Mouse (Mus musculus) forebrain, embryonic 16.5 days (tissue): ENCODE measurements around the gene Cul7. TPM values are rescaled to one million over a fixed set of nuclear protein-coding genes. Genes with fewer than 3 reads are reported as not detected.

Experiments
- ATAC-seq: fragments of 200-750 bp; cut with Nextera tagmentation; 2 replicates; pipeline ENCODE4 v1.8.0; 2017; ENCODE audit warnings: mild to moderate bottlenecking, moderate library complexity
- H3K27ac ChIP-seq: fragments of 300-500 bp; sonication (generic); 2 replicates; pipeline ENCODE4 v1.5.1; 2014; ENCODE audit warnings: low read length, control low read depth
- H3K27me3 ChIP-seq: fragments of 300-500 bp; sonication (generic); replicated peaks from 2 replicates; pipeline ENCODE4 v1.6.1; 2014; ENCODE audit warnings: low read length; ENCODE audit not compliant: control insufficient read depth, insufficient read depth
- H3K36me3 ChIP-seq: fragments of 300-500 bp; sonication (generic); 2 replicates; pipeline ENCODE4 v1.6.1; 2014; ENCODE audit not compliant: control insufficient read depth, insufficient read depth
- H3K4me1 ChIP-seq: fragments of 300-500 bp; sonication (generic); replicated peaks from 2 replicates; pipeline ENCODE4 v1.6.1; 2014; ENCODE audit warnings: low read length; ENCODE audit not compliant: control insufficient read depth, insufficient read depth
- H3K4me2 ChIP-seq: fragments of 300-500 bp; sonication (generic); 2 replicates; pipeline ENCODE4 v1.6.1; 2014; ENCODE audit warnings: mild to moderate bottlenecking, low read length, control low read depth
- H3K4me3 ChIP-seq: fragments of 300-500 bp; sonication (generic); replicated peaks from 2 replicates; pipeline ENCODE4 v1.5.1; 2014; ENCODE audit warnings: mild to moderate bottlenecking, low read length, control low read depth
- H3K9ac ChIP-seq: fragments of 300-500 bp; sonication (generic); replicated peaks from 2 replicates; pipeline ENCODE4 v1.6.1; 2014; ENCODE audit warnings: low read depth, low read length, control low read depth
- H3K9me3 ChIP-seq: fragments of 300-500 bp; sonication (generic); 2 replicates; pipeline ENCODE4 v1.6.1; 2016; ENCODE audit warnings: low read length; ENCODE audit not compliant: control insufficient read depth
- WGBS: fragments of 180-500 bp; shearing (Covaris S2); extraction: QIAGEN DNeasy Blood & Tissue Kit; methylation state at CpG from one replicate; pipeline ENCODE4 v1.1.7; 2014; 5-methylcytosine and 5-hydroxymethylcytosine counted together
- polyA plus RNA-seq: library from polyadenylated mRNA; unstranded; fragments of >200 nt; fragmentation: Nextera tagmentation; extraction: Ambion mirVana; gene quantifications from 2 replicates; pipeline ENCODE4 v1.2.1, GENCODE M21; 2015

Cul7 gene
- polyA plus RNA-seq, 1 experiment from 2014 or later, result 42.8 TPM

DNA sequence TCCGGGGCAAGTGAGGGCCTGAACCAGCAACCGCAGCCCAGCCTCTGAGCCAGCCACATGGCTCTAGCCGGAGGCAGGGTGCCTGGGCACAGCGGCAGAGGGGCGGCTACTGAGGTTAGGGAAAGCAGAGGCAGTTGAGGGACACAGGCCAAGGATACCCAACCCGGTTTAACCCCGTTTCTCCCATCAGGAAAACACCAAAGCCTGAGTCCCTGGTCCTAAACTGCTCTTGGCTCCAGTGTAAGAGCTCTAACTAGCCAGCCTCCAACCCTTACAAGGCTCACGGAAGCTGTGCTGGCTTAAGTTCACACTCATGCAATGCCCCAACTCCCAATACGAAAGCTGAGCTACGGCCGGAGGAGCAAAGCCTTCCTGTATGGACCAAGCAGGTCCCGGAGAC, 25.5 kb upstream of the Cul7 start:
- no peaks in the 10 kb centered on the region for H3K36me3 ChIP-seq
- H3K9me3 ChIP-seq, result no peaks in the 10 kb centered on the region
- no peaks in the 10 kb centered on the region for H3K27me3 ChIP-seq
- H3K9ac ChIP-seq, result no peak overlapping the region
- no peak overlapping the region for H3K27ac ChIP-seq
- no peak overlapping the region for H3K4me3 ChIP-seq
- H3K4me1 ChIP-seq, result peaks cover 66% of the 10 kb centered on the region
- 68% methylated on average over 12 of the region's 12 CpGs for WGBS
- ATAC-seq, result no peak
- H3K4me2 ChIP-seq, result no peak overlapping the region

DNA sequence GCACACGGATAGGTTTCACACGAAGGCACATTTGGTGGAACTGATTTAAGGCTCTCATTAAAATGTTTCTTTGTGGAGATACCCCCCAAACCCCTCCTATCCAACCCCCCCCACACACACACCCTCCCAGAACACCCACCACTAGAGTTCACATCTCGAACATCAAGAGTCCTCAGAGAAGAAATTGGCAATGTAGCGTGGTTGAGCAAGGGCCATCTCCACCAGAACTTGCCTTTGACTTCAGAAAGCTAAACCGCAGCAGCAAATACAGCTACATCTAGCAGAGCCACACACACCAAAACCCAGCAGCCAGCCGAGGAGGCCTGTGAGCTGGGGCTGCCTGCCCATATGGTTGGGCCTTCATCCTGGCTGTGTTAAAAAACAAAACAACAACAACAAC, 22.7 kb upstream of the Cul7 start:
- no peak for ATAC-seq

DNA sequence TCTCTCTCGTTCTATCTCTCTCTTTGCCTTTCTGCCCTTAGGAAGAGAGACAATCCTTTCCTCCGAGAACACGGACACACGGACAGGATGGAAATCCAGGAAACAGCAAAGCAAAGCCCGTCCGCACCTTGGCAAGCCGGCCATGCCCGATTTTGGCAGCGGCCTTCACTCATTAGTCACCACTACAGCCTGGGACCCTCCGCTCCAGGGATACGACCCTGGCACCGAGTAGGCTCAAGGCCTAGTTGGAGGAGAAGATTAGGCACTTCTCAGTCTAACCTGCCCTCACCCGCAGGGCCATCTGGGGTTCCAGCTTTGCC, 21.7 kb upstream of the Cul7 start:
- WGBS, result under 1% methylated on average over 13 of the region's 13 CpGs
- Histone ChIP-seq H3K4me2 (peak overlapping the region; percentile 80), H3K4me3 (peak overlapping the region; percentile 93), H3K9ac (peak overlapping the region; percentile 95), H3K27ac (peak overlapping the region; percentile 90), H3K27me3 (no peaks in the 10 kb centered on the region), H3K9me3 (no peaks in the 10 kb centered on the region), H3K4me1 (peaks cover 42% of the 10 kb centered on the region), H3K36me3 (no peaks in the 10 kb centered on the region)
- ATAC-seq, result no peak; the same call in 1 of the 2 replicates

More for the DNA sequence above, 22.7 kb upstream of the Cul7 start:
- Histone ChIP-seq H3K27ac (no peak overlapping the region), H3K9me3 (no peaks in the 10 kb centered on the region), H3K9ac (no peak overlapping the region), H3K4me1 (peaks cover 50% of the 10 kb centered on the region), H3K36me3 (no peaks in the 10 kb centered on the region), H3K4me2 (peak overlapping the region; percentile 80), H3K4me3 (no peak overlapping the region), H3K27me3 (no peaks in the 10 kb centered on the region)
- WGBS, result 59% methylated on average over 6 of the region's 6 CpGs

DNA sequence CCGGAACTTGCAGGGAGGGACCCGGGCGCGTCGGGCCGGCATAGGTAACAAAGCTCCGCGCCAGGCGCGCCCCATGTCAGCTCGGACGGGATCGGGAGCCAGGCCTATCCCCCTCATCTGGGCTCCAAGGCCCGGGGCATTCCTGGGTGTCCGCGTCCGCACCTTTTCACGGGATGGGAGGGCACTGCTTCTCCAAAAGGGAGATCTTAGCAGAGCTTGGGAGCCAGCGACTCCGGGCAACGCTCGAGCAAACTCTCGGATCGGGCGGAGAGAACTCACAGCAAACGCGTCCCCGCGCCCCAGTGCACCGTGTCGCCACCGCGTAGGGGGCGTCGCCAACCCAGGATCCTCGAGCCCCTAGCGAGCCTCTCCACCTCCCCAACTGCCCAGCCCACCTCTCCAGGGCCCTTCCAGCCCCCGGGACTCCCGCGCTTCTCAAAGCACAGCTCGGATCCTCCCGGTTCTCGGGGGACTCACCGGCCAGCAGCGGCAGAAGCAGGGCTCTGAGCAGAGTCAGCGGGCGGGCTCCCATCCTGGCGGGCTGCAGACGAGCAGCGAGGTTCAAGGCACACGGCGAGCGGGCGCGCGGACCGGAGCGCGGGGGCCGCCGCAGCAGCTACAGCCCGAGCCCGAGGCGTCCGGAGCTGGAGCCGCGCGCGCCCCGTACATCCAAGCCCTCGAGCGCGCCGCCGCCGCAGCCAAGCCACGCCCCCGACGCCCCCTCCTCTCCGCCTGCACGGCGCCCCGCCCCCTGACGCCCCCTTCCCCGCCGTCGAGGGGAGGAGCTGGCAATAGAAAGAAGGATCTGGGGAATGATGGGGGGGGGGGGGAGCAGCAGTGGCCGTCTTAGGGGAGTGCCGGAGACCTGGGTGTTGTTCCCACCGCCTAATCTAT, 21.1 kb upstream of the Cul7 start, which contains the start of gene Ptk7:
Gene Ptk7 (minus strand): TSS at position 714 of the 894 bp plus-strand sequence.
- ATAC-seq, result peak; percentile 80
- Histone ChIP-seq H3K4me2 (peak within 1 kb of the TSS; percentile 80), H3K36me3 (no peaks in the 10 kb centered on the region), H3K9ac (peak within 1 kb of the TSS; percentile 95), H3K4me1 (peaks cover 36% of the 10 kb centered on the region), H3K27me3 (no peaks in the 10 kb centered on the region), H3K4me3 (peak within 1 kb of the TSS; percentile 93), H3K27ac (peak within 1 kb of the TSS; percentile 90), H3K9me3 (no peaks in the 10 kb centered on the region)
- under 1% methylated on average over 57 of the region's 90 CpGs for WGBS

DNA sequence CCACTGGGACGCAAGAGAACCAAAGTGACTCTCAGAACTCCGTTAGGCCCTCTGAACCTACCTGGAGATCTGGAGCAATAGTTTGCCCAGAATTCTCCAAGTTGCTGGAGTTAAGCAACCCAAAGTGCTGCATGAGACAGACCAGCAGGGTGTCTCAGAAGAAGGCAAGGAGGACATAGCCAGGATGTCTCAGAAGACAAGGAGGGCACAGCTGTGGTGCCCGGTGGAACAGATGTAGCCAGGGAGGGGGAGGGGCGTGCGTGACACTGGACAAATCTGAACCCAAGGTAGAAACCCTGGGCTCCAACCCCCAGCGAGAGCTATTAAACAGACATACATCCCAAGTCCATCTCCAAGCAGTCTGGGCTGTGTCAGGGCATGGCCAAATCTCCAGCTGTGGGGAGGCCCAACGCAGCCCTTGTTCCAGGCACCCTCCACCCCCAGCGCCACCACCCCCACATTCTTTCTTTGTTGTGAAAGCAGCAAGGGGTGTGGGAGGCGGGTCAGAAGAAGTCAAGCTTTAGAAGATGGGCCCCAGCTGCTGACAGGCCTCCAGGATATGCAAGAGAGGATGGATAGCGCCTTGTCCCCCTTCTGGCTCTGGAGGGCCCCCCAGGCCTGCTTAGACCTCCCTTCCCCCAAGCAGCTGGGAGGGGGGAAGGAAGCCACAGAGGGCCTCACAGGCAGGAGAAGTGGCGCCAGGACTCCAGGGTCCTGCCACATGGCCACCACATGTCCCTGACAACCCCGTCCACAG, 20.3 kb upstream of the Cul7 start:
- H3K36me3 ChIP-seq, result no peaks in the 10 kb centered on the region
- no peaks in the 10 kb centered on the region for H3K9me3 ChIP-seq
- H3K27ac ChIP-seq, result peak overlapping the region; percentile 49
- ATAC-seq, result peak; percentile 52
- H3K4me3 ChIP-seq, result peak overlapping the region; percentile 93
- H3K4me1 ChIP-seq, result peaks cover 27% of the 10 kb centered on the region
- no peaks in the 10 kb centered on the region for H3K27me3 ChIP-seq
- H3K4me2 ChIP-seq, result peak overlapping the region; percentile 80
- no peak overlapping the region for H3K9ac ChIP-seq
- 15% methylated on average over 11 of the region's 12 CpGs for WGBS

DNA sequence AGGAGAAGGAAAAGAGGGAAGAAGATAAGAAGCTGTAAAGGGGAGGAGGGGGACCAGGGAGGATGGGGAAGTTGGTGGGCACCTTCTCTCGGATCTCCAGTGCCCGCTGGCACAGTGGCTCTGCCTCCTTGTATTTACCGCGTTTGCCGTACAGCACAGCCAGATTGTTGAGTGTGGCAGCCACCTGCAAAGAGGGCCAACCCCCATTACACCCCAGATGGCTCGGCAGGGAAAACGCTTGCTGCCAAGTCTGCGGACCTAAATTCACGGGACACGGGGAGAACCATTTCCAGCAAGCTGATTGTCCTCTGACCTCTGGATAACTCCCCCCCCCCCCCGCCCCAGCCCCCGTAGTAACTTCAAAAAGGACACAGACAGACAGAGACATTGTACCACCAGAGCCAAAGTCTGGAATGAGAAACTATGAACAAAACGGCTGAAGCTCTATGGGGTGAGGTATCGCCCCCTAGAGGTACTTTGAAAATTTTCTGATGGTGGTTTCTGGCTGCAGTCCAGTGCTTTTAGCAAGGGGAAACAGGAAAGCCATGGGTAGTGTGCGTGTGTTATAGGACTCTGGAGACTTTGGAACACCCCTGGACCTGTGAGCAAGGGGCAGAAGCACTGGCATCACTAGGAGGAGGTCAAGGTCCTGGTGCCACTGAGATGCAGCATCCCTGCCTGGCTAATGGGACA, 13.2 kb upstream of the Cul7 start:
- H3K4me2 ChIP-seq, result peak overlapping the region; percentile 28
- H3K4me1 ChIP-seq, result peaks cover 16% of the 10 kb centered on the region
- H3K9me3 ChIP-seq, result no peaks in the 10 kb centered on the region
- peaks cover 13% of the 10 kb centered on the region for H3K36me3 ChIP-seq
- WGBS, result 9% methylated on average over 15 of the region's 15 CpGs
- peak overlapping the region; percentile 36; the same call in 1 of the 2 replicates for H3K9ac ChIP-seq
- peak; percentile 83 for ATAC-seq
- H3K27ac ChIP-seq, result peak overlapping the region; percentile 65
- no peak overlapping the region for H3K4me3 ChIP-seq
- no peaks in the 10 kb centered on the region for H3K27me3 ChIP-seq

DNA sequence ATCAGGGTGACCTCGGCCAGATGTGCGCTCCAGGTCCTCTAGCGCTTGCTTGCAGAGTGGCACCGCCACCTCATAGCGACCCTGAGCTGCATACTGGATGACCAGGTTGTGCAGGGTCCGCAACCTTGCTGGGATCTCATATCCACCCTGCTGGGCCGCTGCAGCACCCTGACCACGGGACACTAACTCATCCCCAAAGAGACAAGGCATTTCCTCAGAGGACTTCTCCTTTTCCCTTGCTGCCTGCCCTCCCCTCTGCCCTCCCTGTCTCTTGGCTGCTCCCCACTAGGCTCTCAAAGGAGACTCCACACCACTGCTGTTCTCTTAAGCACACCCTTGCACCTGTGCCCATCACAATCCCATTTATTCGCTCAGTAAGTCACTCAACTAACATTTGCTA, 10.2 kb upstream of the Cul7 start:
- no peak overlapping the region for H3K4me3 ChIP-seq
- H3K36me3 ChIP-seq, result peaks cover 14% of the 10 kb centered on the region
- no peak for ATAC-seq
- no peaks in the 10 kb centered on the region for H3K9me3 ChIP-seq
- WGBS, result 85% methylated on average over 9 of the region's 9 CpGs
- peaks cover 24% of the 10 kb centered on the region for H3K4me1 ChIP-seq
- no peak overlapping the region for H3K4me2 ChIP-seq
- H3K27me3 ChIP-seq, result no peaks in the 10 kb centered on the region
- H3K27ac ChIP-seq, result no peak overlapping the region
- H3K9ac ChIP-seq, result no peak overlapping the region

DNA sequence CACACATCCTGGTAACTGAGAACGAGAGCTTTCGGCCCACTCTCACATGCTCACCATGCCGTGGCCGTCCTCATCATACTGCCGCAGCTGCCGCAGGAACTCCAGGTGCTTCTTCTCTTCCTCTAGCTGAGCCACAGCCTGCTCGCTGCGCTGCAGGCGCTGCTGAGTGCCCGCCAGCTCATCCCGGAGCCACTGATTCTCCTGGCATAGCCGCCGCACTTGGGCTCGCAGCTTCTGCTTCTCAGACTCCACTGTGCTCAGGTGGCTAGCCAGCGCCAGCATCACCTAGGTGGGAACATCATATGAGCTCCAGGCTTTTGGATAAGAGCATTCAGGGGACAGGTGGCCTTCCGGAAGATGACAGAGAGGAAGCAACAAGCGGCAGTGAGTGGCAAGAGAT, 8.1 kb upstream of the Cul7 start:
- H3K4me3 ChIP-seq, result no peak overlapping the region
- ATAC-seq, result no peak
- H3K4me2 ChIP-seq, result no peak overlapping the region
- peaks cover 23% of the 10 kb centered on the region for H3K4me1 ChIP-seq
- WGBS, result 88% methylated on average over 17 of the region's 17 CpGs
- H3K36me3 ChIP-seq, result peaks cover 14% of the 10 kb centered on the region
- no peak overlapping the region for H3K9ac ChIP-seq
- H3K27ac ChIP-seq, result no peak overlapping the region
- H3K27me3 ChIP-seq, result no peaks in the 10 kb centered on the region
- H3K9me3 ChIP-seq, result no peaks in the 10 kb centered on the region
